Mouse (Mus musculus) thymus, adult 2 months (tissue): Measurements from ENCODE around the gene Tuba8. TPM values are rescaled to one million over a fixed set of nuclear protein-coding genes. Genes with fewer than 3 reads are reported as not detected.

Source experiments
- DNase-seq: peaks from one replicate; pipeline ENCODE4 v3.0.0; 2021
- H3K27ac ChIP-seq: fragments of 200-500 bp; 2 replicates; pipeline ENCODE4 v1.5.1; 2012; ENCODE audit warnings: low read length, control low read depth; ENCODE audit not compliant: control insufficient read depth, insufficient read depth
- H3K27me3 ChIP-seq: fragments of 200-500 bp; 2 replicates; pipeline ENCODE4 v1.6.1; 2012; ENCODE audit warnings: mild to moderate bottlenecking, low read length, moderate library complexity, mixed read lengths; ENCODE audit not compliant: control insufficient read depth, insufficient read depth
- H3K36me3 ChIP-seq: fragments of 200-500 bp; 2 replicates; pipeline ENCODE4 v1.6.1; 2012; ENCODE audit warnings: mild to moderate bottlenecking, low read length, moderate library complexity; ENCODE audit not compliant: control insufficient read depth, insufficient read depth
- H3K4me1 ChIP-seq: fragments of 200-500 bp; replicated peaks from 2 replicates; pipeline ENCODE4 v1.6.1; 2012; ENCODE audit warnings: low read length; ENCODE audit not compliant: control insufficient read depth, insufficient read depth
- H3K4me3 ChIP-seq: fragments of 200-500 bp; 2 replicates; pipeline ENCODE4 v1.5.1; 2012; ENCODE audit warnings: mild to moderate bottlenecking, low read length, control low read depth, moderate library complexity; ENCODE audit not compliant: control insufficient read depth, insufficient read depth
- CTCF ChIP-seq: fragments of 200-500 bp; IDR thresholded peaks from 2 replicates; pipeline ENCODE4 v1.5.1; 2012; ENCODE audit warnings: mild to moderate bottlenecking, control low read depth, low read length, moderate library complexity, borderline replicate concordance; ENCODE audit not compliant: control insufficient read depth, poor library complexity, insufficient read depth; ENCODE audit errors: extremely low read depth
- POLR2A ChIP-seq: fragments of 200-500 bp; IDR thresholded peaks from 2 replicates; pipeline ENCODE4 v1.6.1; 2012; ENCODE audit warnings: mild to moderate bottlenecking, low read length, control low read depth, moderate library complexity; ENCODE audit not compliant: control insufficient read depth, poor library complexity, insufficient read depth; ENCODE audit errors: extremely low read depth
- WGBS: fragments of 180-500 bp; shearing (Covaris S2); methylation state at CpG from one replicate; pipeline ENCODE4 v1.1.7; 2018; 5-methylcytosine and 5-hydroxymethylcytosine counted together
- polyA plus RNA-seq: library from polyadenylated mRNA; depleted of rRNA; stranded (reverse); fragments of >200 nt; gene quantifications from 2 replicates; pipeline ENCODE4 v1.2.3, GENCODE M21; 2012

The Tuba8 gene
- polyA plus RNA-seq, 1 experiment, result 4.3 TPM

DNA sequence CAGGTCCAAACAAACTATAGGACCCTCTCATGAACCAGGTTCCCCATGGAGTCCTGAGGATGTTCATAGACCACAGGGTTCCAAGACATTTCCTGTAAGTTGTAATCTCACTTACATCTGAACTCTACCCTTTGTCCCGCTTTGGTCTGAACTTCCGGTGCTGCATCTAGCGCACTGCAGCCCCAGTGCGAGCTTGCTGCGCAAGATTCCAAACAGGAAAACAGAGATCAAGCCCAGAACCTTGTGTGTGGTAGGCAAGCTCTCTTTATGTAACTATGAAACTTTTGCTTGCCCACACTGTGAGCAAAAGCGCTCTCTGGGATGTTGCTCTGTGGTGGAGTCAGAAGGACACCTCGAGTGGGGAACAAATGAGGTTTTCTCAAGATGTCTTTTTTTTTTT lies 7.5 kb downstream of the Tuba8 start:
- WGBS, result 9% methylated on average over 7 of the region's 7 CpGs
- Histone ChIP-seq H3K27ac (peak overlapping the region; percentile 3; the same call in 1 of the 2 replicates), H3K27me3 (no peaks in the 10 kb centered on the region), H3K36me3 (no peaks in the 10 kb centered on the region), H3K4me1 (peaks cover 52% of the 10 kb centered on the region), H3K4me3 (peak overlapping the region; percentile 1; the same call in 1 of the 2 replicates)
- DNase-seq, result peak; percentile 43
- TF ChIP-seq POLR2A (0 out of 2 replicates have a peak, but pooled peaks have one; percentile 26), CTCF (no peak)

DNA sequence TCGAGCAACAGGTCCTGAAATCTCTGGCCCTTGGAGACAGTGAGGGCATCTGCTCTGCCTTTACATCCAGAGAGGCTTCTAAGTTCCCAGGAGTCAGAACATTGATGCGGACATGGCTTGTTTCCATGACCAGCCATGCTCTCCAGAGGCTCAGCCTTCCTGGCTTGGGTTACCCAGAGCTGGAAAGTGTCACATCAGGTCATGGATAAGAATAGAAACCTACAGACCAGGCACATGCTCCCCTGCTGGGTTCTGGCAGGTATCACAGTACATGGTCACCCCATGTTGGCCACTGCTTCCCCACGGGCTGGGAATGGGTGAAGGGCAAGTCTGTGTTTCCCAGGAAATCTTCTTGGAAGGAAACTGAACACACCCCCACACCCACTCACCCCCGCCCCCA lies 8.9 kb downstream of the Tuba8 start:
- H3K27ac ChIP-seq, result no peak overlapping the region
- DNase-seq, result no peak
- H3K36me3 ChIP-seq, result no peaks in the 10 kb centered on the region
- no peak for TF ChIP-seq POLR2A
- TF ChIP-seq CTCF, result no peak
- H3K27me3 ChIP-seq, result no peaks in the 10 kb centered on the region
- 98% methylated on average over 4 of the region's 4 CpGs for WGBS
- H3K4me1 ChIP-seq, result peaks cover 57% of the 10 kb centered on the region
- no peak overlapping the region for H3K4me3 ChIP-seq

DNA sequence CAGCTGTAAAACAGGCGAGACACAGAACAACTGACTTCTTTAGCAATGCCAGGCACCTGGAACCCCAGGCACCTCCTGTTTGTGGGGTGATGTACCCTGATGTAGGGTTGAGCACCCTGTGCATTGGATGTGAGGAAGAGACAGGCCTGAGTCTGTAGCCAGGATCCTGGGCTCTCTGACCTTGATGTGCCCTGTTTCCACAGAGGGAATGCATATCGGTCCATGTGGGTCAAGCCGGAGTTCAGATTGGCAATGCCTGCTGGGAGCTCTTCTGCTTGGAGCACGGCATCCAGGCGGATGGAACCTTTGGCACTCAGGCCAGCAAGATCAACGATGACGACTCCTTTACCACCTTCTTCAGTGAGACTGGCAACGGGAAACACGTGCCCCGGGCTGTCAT lies 9.7 kb downstream of the Tuba8 start:
- Histone ChIP-seq H3K36me3 (no peaks in the 10 kb centered on the region), H3K4me3 (no peak overlapping the region), H3K27ac (no peak overlapping the region), H3K27me3 (no peaks in the 10 kb centered on the region), H3K4me1 (peaks cover 56% of the 10 kb centered on the region)
- TF ChIP-seq POLR2A (no peak), CTCF (no peak)
- WGBS, result 97% methylated on average over 10 of the region's 10 CpGs
- no peak for DNase-seq

DNA sequence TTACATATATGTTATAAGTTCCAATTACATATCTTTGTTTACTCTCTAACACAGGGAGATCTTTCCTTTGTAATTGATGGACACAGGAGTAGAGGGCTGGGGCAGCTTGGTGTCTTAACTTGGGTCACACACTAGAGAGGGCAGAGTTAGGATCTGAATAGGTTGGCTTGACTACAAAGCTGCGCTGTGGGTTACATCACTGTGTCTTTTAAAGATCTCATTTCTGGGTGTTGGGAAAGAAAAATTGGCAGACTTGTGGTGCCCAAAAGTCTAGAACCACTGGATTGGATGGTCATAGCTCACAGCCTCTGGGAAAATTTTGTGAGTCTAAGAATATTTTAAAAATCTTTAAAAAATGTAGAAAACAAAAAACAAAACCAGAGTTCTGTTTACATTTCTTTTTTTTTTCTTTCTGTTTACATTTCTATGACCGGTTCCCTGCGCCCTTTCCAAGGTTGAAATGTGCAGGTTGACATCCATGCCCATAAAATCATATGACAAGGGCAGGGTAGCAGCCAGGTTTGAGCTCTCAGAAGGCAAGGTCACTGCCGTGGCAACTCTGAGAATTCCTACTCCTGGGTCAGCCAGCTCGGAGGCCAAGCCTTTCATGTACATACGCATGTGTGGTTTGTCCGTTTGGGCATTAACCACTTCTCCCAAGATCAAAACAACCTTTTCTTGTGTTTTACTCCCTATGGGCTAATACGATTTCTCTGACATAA lies 11.5 kb downstream of the Tuba8 start:
- TF ChIP-seq POLR2A (no peak), CTCF (no peak)
- WGBS, result 93% methylated on average over 8 of the region's 8 CpGs
- Histone ChIP-seq H3K27ac (no peak overlapping the region), H3K4me1 (peaks cover 56% of the 10 kb centered on the region), H3K27me3 (no peaks in the 10 kb centered on the region), H3K36me3 (no peaks in the 10 kb centered on the region), H3K4me3 (no peak overlapping the region)
- no peak for DNase-seq

DNA sequence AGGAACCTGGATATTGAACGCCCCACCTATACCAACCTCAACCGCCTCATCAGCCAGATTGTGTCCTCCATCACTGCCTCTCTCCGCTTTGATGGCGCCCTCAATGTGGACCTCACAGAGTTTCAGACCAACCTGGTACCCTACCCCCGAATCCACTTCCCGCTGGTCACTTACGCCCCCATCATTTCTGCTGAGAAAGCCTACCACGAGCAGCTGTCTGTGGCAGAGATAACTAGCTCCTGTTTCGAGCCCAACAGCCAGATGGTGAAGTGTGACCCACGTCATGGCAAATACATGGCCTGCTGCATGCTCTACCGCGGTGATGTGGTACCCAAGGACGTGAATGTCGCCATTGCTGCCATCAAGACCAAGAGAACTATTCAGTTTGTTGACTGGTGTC lies 12.5 kb downstream of the Tuba8 start:
- H3K27ac ChIP-seq, result no peak overlapping the region
- H3K27me3 ChIP-seq, result no peaks in the 10 kb centered on the region
- no peak for DNase-seq
- TF ChIP-seq CTCF (no peak), POLR2A (no peak)
- no peaks in the 10 kb centered on the region for H3K36me3 ChIP-seq
- peaks cover 51% of the 10 kb centered on the region for H3K4me1 ChIP-seq
- WGBS, result 97% methylated on average over 14 of the region's 14 CpGs
- H3K4me3 ChIP-seq, result no peak overlapping the region

DNA sequence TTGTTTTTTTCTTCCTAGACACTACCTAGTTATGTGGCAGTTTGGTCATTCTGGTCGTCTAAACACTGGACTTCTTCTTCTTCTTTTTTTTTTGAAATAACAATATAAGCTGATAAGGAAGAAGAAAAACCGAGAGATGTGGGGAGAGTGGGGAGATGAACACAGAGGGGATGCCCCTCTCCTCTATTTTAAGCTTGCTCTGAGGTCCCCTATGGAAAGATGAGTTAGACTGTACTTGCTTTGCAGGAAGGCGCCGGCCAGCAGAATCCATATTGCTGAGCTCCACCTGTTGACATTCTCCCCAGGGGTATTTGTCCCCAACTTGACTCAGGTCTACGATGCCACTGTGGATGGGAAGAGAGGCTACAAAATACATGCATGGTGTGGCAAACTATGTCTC lies 13.6 kb downstream of the Tuba8 start:
- Histone ChIP-seq H3K36me3 (no peaks in the 10 kb centered on the region), H3K27me3 (no peaks in the 10 kb centered on the region), H3K4me3 (no peak overlapping the region), H3K27ac (peak overlapping the region; percentile 41; the same call in 1 of the 2 replicates), H3K4me1 (peaks cover 52% of the 10 kb centered on the region)
- WGBS, result 76% methylated on average over 5 of the region's 5 CpGs
- DNase-seq, result no peak
- no peak for TF ChIP-seq CTCF
- no peak for TF ChIP-seq POLR2A
